Mouse (Mus musculus) thymus, postnatal 0 days (tissue): ENCODE data around the gene Hoga1. TPM values are rescaled to one million over a fixed set of nuclear protein-coding genes. Genes with fewer than 3 reads are reported as not detected.
A peak's percentile ranks its signal among the peaks of the same experiment; 100 is the strongest.

Source experiments
- DNase-seq: peaks from one replicate; pipeline ENCODE4 v3.0.0-alpha.2; 2015; ENCODE audit warnings: low spot score
- polyA plus RNA-seq: library from polyadenylated mRNA; unstranded; fragments of >200 nt; fragmentation: Nextera tagmentation; extraction: Ambion mirVana; gene quantifications from 2 replicates; pipeline ENCODE4 v1.2.1, GENCODE M21; 2015

The Hoga1 gene
- polyA plus RNA-seq, result 0.77 and 1.4 TPM in 2 replicates

- peak; percentile 87 for DNase-seq
Measured at GRCm38 (mm10) chr19:42045269-42046102, at the start of gene Hoga1. Gene Hoga1 (plus strand): TSS chr19:42045610.

GRCm38 (mm10) chr19:41997090-41997489 lies 48.3 kb upstream of the Hoga1 start:
- DNase-seq, result no peak

GRCm38 (mm10) chr19:41998770-41999548 lies 46.5 kb upstream of the Hoga1 start:
- DNase-seq, result no peak

- no peak for DNase-seq
Measured at GRCm38 (mm10) chr19:41999688-42000283, 45.6 kb upstream of the Hoga1 start.

GRCm38 (mm10) chr19:42000446-42000958 lies 44.9 kb upstream of the Hoga1 start:
- DNase-seq, result no peak

DNA sequence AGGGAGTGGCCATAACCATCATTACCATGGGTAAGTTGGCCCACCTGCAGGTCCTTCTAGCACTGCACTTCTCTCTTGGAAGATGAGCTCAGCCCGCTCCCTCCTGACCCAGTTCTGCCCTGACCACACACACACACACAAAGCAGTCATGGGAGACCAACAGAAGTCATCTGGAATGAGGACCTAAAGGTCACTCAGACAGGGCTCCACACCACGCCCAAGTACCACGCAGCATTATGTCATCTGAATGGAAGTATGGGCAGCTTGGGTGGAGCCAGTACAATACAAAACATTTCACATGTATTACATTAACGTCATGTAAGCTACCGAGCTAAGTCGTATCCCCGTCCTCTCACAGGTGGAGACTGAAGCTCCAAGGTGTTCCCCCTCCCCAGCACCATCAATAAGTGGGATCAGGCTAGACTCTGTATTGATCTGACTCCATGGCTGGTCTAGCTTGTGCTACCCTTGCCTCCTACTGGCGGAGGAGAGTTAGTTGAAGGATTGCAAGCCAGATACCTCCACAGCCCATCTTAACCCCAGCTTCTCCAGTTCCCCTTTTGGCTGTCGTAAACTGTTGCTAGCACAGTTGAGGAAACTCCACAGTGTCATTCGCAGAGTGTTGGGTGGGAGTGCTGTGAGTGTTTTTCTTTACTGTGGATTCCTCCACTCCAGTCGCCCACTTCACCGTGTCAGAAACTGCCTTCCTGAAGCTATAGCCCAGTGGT lies 44.0 kb upstream of the Hoga1 start:
- no peak for DNase-seq

DNA sequence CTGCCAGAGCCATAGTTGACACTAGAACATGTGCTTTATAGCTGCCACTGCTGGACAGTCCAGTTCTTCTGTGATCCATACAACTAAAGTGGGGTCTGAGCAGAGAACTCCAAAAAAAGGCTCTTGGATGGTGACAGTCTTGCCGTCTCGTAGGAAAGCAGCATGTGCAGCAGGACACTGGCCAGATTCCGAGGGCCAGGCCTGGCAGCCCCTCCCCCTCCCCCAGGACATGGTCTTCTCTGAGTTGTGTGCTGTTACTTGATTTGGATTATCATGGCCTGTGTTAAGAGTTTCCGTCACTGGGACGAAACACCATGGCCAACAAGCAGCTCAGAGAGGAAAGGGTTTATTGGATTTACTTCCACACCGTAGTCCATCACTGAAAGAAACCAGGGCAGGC lies 41.2 kb upstream of the Hoga1 start:
- no peak for DNase-seq

DNA sequence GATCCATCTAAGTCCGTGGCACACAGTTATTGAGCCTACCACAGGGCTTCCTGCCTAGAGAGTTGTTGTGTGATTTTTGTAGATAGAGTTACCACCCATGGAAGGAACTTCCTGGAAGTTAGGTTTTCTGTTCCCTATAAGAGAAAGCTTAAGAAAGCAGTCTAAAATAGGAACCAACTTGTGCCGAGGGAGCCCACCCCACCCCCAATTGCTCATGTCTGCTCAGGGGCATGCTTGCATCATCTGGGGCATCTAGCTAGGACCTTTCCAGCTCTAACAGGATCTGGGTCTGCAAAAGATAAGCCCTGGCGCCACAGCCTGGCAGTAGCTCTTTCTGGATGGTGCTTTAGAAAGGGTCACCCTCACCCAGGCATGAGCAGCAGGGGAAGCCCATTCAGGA lies 39.8 kb upstream of the Hoga1 start:
- DNase-seq, result no peak

DNA sequence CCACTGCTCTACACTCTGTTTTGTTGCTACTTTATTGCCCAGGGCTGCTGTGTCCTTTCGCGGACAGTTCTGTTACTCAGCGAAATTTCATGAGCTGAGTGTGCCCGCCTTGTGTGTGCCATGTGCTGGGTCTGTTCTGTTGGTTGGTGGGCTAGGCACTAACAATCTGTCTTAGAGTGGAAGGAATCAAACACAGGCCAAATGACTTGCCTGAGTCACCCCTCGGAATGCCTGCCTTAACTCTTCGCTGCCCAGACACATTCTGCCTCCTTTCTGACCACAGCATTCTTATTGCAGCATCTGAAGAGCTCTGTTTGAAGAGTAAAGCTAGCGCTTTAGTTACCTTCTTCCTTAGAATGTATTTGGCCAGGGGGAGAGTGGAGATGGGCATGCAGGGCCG lies 38.8 kb upstream of the Hoga1 start:
- DNase-seq, result no peak

DNA sequence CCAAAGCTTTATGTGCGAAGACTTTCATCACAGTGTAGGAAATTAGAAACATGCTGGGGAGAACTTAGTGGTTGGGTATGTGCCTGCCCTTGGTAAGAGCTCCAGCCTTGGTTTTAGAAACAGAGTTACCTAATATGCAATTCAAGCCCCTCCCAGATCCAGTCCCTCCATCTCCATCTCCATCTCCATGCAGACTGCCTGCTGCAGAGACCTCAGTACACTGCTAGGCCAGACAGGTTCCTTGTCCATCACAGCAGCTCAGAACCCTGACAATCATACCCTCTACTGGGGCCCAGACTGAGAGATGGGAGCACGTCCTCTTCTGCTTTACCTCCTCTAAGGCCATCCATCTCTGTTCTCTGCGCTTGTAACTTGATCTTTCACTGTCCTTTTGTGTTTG lies 36.8 kb upstream of the Hoga1 start:
- no peak for DNase-seq

DNA sequence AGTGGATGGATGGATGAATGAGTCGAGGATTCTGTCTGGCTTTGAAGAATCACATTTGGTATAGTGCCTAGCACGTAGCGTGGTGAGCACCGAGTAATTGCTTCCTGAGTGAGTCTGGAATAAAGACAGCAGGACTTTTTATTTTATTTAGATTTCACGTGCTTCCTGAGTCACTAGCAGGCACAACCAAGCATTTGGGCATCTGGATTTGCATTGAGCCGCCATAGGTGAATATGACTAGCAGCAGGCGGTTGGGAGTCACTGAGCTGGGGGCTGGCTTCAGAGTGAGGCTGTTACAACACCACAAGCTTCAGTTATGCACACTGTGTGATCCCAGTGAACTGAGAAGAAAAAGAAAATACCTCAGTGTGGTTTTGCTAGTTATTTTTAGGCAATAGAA lies 36.3 kb upstream of the Hoga1 start:
- peak; percentile 34 for DNase-seq

DNA sequence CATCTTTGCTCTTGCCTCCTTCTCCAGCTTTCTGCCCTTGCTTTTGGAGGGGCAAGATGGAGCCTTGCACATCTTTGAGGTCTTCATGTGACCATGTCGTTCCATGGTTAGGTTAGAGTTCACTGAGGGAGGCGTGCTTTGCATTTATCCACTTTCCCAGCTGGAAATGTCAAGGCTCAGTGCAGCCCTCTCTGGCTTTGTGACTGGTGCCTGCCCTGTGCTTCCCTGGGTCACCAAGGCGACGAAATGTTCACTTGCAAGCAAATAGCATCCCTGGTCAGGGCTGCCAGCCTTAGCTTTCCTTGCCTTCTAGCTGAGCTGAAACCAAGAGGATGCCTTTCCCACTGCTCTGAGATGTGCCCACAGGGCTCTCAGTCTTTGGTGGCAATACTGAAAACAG lies 35.0 kb upstream of the Hoga1 start:
- DNase-seq, result no peak

DNA sequence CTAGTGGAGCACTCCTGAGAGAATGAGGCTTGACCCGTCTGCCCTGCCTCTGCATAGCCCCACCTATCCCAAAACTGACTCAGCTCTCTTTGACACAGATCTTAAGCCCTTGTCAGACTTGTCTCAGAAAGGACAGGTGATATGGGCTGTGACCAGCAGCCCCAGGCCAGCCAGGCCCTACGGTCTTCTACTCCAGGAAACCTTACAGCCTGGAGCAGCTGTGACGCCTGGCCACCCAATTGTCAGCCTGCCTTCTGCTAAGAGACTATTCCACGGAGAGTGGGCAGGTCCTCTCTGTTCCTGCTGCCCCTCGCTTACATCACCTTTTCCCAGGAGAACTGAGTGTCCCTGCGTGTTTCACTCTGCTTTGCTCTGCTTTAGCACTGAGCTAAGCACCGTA lies 34.3 kb upstream of the Hoga1 start:
- DNase-seq, result no peak

GRCm38 (mm10) chr19:42014231-42014825 lies 31.1 kb upstream of the Hoga1 start:
- no peak for DNase-seq

DNA sequence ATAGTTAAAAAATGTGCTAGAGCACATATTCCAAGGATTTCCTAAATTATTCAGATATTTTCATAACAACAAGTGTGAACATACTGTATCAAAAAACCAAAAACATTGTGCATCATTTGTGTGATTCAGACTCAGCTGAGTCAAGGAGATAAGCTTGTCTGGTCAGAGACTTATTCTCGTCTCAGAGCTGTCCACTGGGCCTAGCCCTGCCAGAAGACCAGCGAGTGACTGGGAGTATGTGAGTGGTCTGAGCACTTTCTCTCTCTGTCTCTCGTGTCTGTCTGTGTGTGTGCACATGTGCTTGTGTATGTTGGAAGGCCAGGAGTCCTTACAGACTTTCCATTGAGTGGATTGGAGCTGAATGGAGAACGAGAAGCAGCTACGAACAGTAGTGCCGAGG lies 30.4 kb upstream of the Hoga1 start:
- no peak for DNase-seq

DNA sequence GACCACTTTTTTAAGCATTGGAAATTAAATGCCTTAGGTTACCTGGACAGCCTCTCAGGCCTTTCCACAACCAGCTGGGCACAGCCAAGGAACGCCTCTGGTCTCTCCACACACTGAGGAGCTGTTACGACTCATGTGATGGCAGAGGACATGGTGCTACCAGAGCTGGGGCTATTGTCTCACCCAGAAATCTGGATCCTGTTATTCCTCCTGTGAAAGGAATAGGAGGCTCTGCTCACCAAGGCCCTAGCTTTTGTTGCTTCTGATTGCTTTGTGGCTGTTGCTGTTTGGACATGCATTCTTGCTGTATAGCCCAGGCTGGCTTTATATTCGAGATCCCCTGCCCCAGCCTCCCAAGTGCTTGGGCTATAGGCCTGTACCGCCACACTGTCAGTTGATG lies 29.2 kb upstream of the Hoga1 start:
- no peak for DNase-seq

DNA sequence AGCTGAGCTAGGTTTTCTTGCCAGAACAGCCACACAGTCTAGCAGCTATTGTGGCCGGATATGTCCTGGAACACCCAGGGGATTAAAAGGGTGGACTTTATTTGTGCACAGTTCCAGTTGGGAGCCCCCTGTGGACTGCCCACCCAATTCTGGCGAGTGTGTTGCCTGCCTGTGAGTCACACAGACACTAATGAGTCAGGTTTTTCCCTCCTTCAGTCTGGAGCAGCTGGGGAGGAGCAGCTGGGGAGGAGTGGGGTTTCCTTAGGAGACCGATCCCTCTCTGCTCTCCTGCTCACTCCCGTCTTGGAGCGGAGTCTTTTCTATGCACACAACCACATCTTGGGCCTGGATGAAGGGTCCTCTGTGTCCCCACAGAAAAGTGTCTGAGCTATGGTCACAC lies 28.6 kb upstream of the Hoga1 start:
- DNase-seq, result no peak

DNA sequence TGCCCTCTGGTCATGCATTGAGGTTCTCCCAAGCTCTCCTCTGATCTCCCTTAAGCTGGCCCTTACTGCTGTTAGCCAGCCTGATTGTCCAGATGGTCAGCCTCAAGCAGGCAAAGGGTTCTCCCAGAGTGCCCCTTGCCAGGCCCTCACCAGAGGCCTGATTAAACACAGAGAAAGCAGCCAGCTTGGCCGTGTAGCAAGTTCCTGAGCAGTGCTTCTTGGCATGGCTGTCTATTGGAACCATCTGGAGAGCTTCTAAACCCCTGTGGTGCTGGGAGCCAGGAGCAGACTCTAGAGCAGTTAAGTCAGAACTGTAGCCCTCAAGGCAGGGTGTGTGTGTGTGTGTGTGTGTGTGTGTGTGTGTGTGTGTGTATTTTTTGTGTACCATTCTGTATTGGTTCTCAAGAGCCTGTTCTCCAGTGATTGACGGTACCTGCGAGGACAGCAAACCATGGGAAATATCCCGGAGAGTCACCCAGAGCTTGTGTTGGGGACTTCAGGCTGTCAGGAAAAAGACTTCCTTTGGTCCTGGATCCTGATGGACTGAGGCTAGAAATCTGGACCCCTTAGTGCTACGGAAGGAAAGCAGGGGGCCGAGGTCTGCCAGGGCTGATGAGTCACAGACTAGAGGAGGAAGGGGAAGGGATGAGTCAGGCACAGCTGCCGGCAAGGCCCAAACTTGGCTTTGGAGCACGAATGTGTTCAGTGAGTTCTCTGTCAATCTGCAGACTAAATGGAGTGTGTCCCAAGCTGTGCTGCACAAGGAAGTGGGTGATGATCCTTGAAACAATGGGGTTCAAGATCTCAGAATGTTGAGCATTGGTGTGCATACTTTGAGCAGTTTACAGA lies 27.8 kb upstream of the Hoga1 start:
- no peak for DNase-seq

GRCm38 (mm10) chr19:42019011-42019522 lies 26.3 kb upstream of the Hoga1 start:
- peak; percentile 78 for DNase-seq
